15 mouse cellular contexts compared by ENCODE assay signal in the genomic region with DNA sequence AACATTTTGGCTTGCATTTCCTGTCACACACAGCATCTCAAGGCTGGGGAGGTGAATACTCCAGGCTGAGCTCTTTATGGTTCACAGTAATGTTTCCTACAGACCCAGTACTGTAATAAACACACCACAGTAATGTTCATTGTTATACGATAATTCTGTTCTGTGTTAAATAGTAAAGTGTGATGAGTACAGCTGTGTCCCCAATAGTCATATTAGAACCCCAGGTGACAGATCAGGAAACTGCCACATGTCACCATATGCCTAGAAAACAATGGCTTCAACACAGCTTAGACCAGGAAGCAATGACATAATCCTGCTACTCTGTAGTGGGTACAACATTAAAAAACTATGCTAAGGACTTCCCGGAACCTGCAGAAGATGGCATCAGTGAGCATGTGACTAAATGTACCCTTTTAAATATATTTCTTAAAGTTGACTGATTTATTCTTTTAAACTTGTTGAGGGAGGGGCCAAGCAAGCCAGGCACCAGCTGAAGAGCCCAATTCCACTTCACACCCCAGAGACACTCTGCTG. TPM values are rescaled to one million over a fixed set of nuclear protein-coding genes. Genes with fewer than 3 reads are reported as not detected.
DNase-seq lines count a peak whose midpoint lies in the region; ATAC-seq lines count a peak whose summit lies in the region.
"Had no signal": no experiment of that assay in that cellular context is flagged by ENCODE, and none has a peak within 500 bp of the region (broad histone marks: within the 10 kb centered on the region; RNA-seq: fewer than 3 reads in every experiment).

No protein-coding gene starts in this region.

- no peak for DNase-seq in hindbrain, embryonic 10.5 days (ENCODE audit: low spot score)
- no peak for DNase-seq in neural tube, embryonic 10.5 days (ENCODE audit: extremely low spot score, low spot score)
- DNase-seq in thymus, postnatal 4 days: peak; percentile 35
- DNase-seq in spleen, postnatal 36 days (ENCODE audit: low spot score in 2 of 2): no peak
- DNase-seq: cerebellum, adult 9-11 months; heart, adult 2 months; heart, postnatal 10 days; kidney, postnatal 4 days had no signal

- ATAC-seq in hindbrain, embryonic 15.5 days (ENCODE audit: low FRiP score, low read depth): peak; percentile 43; the same call in 1 of the 2 replicates
- ATAC-seq in neural tube, embryonic 13.5 days (ENCODE audit: low read depth): peak; percentile 59; the same call in 1 of the 2 replicates
- ATAC-seq in inflammation-experienced regulatory T-cells, adult 6 months: peak; percentile 40
- no peak for ATAC-seq in forebrain, embryonic 15.5 days (replicated peaks)
- ATAC-seq: Patski had no signal

- H3K27ac ChIP-seq in hindbrain, embryonic 15.5 days (replicated peaks): no peak overlapping the region
- no peak overlapping the region for H3K27ac ChIP-seq in hindbrain, embryonic 10.5 days
- H3K27ac ChIP-seq in neural tube, embryonic 13.5 days (replicated peaks): no peak overlapping the region
- H3K27ac ChIP-seq in forebrain, embryonic 15.5 days (replicated peaks): no peak overlapping the region
- H3K27ac ChIP-seq: embryonic facial prominence, embryonic 13.5 days; heart, adult 2 months; liver, embryonic 14.5 days had no signal

- no peaks in the 10 kb centered on the region for H3K27me3 ChIP-seq in hindbrain, embryonic 15.5 days
- no peaks in the 10 kb centered on the region for H3K27me3 ChIP-seq in hindbrain, embryonic 10.5 days (ENCODE audit: insufficient read depth, poor library complexity, severe bottlenecking)
- H3K27me3 ChIP-seq in neural tube, embryonic 13.5 days: no peaks in the 10 kb centered on the region
- H3K27me3 ChIP-seq in forebrain, embryonic 15.5 days: no peaks in the 10 kb centered on the region
- H3K27me3 ChIP-seq: embryonic facial prominence, embryonic 13.5 days; Patski had no signal

- 84% methylated on average over 2 of the region's 2 CpGs for WGBS in hindbrain, embryonic 15.5 days
- WGBS in hindbrain, embryonic 10.5 days: 92% methylated on average over 2 of the region's 2 CpGs
- 77% methylated on average over 2 of the region's 2 CpGs for whole genome bisulfite sequencing in neural tube, embryonic 13.5 days
- WGBS in forebrain, embryonic 15.5 days: 90% methylated on average over 2 of the region's 2 CpGs

- peaks cover 4% of the 10 kb centered on the region; the same call in 1 of the 2 replicates for H3K4me1 ChIP-seq in hindbrain, embryonic 15.5 days (replicated peaks)
- H3K4me1 ChIP-seq in hindbrain, embryonic 10.5 days (replicated peaks): peaks cover 17% of the 10 kb centered on the region
- peaks cover 4% of the 10 kb centered on the region; the same call in 1 of the 2 replicates for H3K4me1 ChIP-seq in neural tube, embryonic 13.5 days (replicated peaks)
- H3K4me1 ChIP-seq in forebrain, embryonic 15.5 days: peaks cover 2% of the 10 kb centered on the region; the same call in 1 of the 2 replicates

- no peaks in the 10 kb centered on the region for H3K9me3 ChIP-seq in hindbrain, embryonic 15.5 days
- no peaks in the 10 kb centered on the region for H3K9me3 ChIP-seq in hindbrain, embryonic 10.5 days
- no peaks in the 10 kb centered on the region for H3K9me3 ChIP-seq in neural tube, embryonic 13.5 days
- H3K9me3 ChIP-seq in forebrain, embryonic 15.5 days: no peaks in the 10 kb centered on the region
- H3K9me3 ChIP-seq: embryonic facial prominence, embryonic 13.5 days had no signal

- H3K36me3 ChIP-seq in hindbrain, embryonic 15.5 days: no peaks in the 10 kb centered on the region
- H3K36me3 ChIP-seq in hindbrain, embryonic 10.5 days: 0 out of 2 replicates have a peak, but pooled peaks cover 3% of the 10 kb centered on the region
- H3K36me3 ChIP-seq in neural tube, embryonic 13.5 days: no peaks in the 10 kb centered on the region
- H3K36me3 ChIP-seq in forebrain, embryonic 15.5 days: no peaks in the 10 kb centered on the region
- H3K36me3 ChIP-seq: embryonic facial prominence, embryonic 13.5 days had no signal

- H3K4me3 ChIP-seq in hindbrain, embryonic 15.5 days: no peak overlapping the region
- no peak overlapping the region for H3K4me3 ChIP-seq in hindbrain, embryonic 10.5 days
- H3K4me3 ChIP-seq in neural tube, embryonic 13.5 days: no peak overlapping the region
- H3K4me3 ChIP-seq in forebrain, embryonic 15.5 days: no peak overlapping the region
- H3K4me3 ChIP-seq: embryonic facial prominence, embryonic 13.5 days; heart, adult 2 months had no signal

- no peak overlapping the region for H3K9ac ChIP-seq in hindbrain, embryonic 15.5 days
- H3K9ac ChIP-seq in neural tube, embryonic 13.5 days: no peak overlapping the region
- no peak overlapping the region for H3K9ac ChIP-seq in forebrain, embryonic 15.5 days (replicated peaks)
- H3K9ac ChIP-seq: embryonic facial prominence, embryonic 13.5 days; liver, embryonic 14.5 days had no signal

- H3K4me2 ChIP-seq in hindbrain, embryonic 15.5 days: no peak overlapping the region
- no peak overlapping the region for H3K4me2 ChIP-seq in neural tube, embryonic 13.5 days
- no peak overlapping the region for H3K4me2 ChIP-seq in forebrain, embryonic 15.5 days (replicated peaks)
- H3K4me2 ChIP-seq: embryonic facial prominence, embryonic 13.5 days had no signal

RNA-seq across cellular contexts. Expression of a gene that starts 7.6 kb away (rescaled TPM):
- polyA plus RNA-seq in hindbrain, embryonic 15.5 days (2015; fragmentation: Nextera tagmentation; extraction: Ambion mirVana): 17.0 and 21.2 TPM in 2 replicates
- 24.0 and 28.8 TPM in 2 replicates for polyA plus RNA-seq in hindbrain, embryonic 10.5 days (2016; fragmentation: Nextera tagmentation; extraction: Ambion mirVana)
- polyA plus RNA-seq in neural tube, embryonic 13.5 days (2015; fragmentation: Nextera tagmentation; extraction: Ambion mirVana): 12.5 and 14.2 TPM in 2 replicates
- 10 to 100 TPM; 51.5 to 81.0 (median 66.2) TPM for polyA plus RNA-seq in inflammation-experienced regulatory T-cells, adult 6 months (2017; shearing (Covaris generic))
- polyA plus RNA-seq in forebrain, embryonic 15.5 days (2015; fragmentation: Nextera tagmentation; extraction: Ambion mirVana): 18.0 and 18.3 TPM in 2 replicates

RNA-seq across cellular contexts. Expression of a gene that starts 47.5 kb away (rescaled TPM):
- polyA plus RNA-seq in hindbrain, embryonic 15.5 days (2015; fragmentation: Nextera tagmentation; extraction: Ambion mirVana): 43.4 and 44.4 TPM in 2 replicates
- polyA plus RNA-seq in hindbrain, embryonic 10.5 days (2016; fragmentation: Nextera tagmentation; extraction: Ambion mirVana): 12.3 and 15.6 TPM in 2 replicates
- polyA plus RNA-seq in neural tube, embryonic 13.5 days (2015; fragmentation: Nextera tagmentation; extraction: Ambion mirVana): 30.6 TPM in 2 replicates
- 1 to 10 TPM in 2 of 3 experiments, under 1 TPM in 1; 0.80 to 1.5 (median 1.4) TPM for polyA plus RNA-seq in inflammation-experienced regulatory T-cells, adult 6 months (2017; shearing (Covaris generic))
- polyA plus RNA-seq in forebrain, embryonic 15.5 days (2015; fragmentation: Nextera tagmentation; extraction: Ambion mirVana): 21.1 and 24.1 TPM in 2 replicates
